Mouse (Mus musculus) T-helper 1 cell (primary cell): Measurements from ENCODE around the gene Jak2.

ENCODE experiments used
- in situ Hi-C: fragments of 300-600 bp; cut with MboI, MseI; formaldehyde crosslinking; loops from one replicate; pipeline ENCODE4 v1.15.1; 2025; ENCODE audit warnings: high pct_unique_total_duplicates

Jak2 gene

DNA sequence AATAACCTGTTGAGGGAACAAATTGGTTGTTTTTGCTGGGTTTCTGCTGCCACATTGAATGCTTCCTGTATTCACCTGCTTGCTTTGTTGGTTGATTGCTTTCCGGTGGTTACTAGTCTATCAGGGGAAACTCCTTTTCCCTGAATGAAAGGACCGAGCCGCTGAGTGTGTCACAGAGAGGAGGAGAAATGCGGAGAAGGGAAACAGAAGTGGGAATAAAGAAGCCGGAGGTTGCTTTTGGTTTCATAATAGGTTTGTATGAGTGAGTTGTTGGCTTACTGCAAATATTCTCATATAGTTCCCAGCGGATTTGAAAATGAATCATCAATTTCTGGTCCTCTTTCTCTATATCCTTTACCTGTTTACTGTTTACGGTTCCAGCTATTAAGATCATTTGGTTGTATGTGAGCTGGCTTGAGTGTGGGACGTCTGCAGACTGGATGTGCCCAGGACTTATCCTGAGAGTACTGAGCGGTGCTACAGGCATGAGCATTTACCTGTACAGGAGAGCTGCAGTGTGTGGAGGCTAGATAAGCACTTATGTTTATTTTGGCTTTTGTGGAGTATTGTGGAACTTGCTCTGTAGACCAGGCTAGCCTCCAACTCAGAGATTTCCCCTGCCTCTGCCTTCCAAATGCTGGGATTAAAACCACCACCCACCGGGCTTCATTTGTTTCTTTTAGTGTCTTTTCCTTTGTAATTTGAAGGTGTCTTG lies 1.4 kb downstream of the Jak2 start:
- in situ Hi-C loops, result no loop called here

DNA sequence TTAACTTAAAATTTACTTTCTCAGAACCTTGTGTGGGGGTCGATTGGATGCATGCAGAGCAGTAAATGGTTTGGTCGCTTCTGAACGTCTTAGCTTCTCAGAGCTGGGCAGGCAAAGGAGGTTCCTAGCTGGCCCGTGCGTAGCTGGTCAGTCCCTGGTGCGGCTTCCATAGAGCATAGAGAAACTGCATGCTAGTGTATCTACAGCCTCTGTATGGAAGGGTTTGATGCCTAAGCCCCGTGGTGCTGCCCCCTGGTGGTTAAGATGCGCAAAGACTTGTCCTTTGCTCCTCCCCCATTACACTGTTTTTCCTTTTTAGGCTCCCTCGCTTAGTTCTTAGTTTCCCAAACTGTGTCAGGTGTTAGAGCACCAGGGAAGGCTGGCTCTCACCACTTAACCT lies 2.1 kb downstream of the Jak2 start:
- in situ Hi-C loops, result no loop called here

DNA sequence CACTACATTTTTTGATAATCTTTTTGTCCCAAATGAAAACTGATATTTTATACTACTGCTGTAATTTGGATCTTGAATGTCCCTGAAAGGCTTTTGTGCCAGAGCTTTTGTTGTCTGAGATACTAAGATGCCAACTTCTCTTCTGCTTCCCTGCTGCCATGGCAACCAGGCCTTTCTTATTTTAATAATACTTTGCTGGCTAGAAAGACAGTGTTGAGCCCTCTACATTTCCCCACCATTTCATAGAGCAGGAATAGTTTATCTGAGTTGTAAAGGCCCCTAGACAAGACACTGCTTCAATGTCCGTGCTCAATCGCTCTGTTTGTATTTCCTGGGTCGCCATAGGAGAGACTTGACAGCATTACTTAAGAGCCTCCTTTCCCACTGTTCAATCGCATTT lies 3.0 kb downstream of the Jak2 start:
- in situ Hi-C loops, result no loop called here

DNA sequence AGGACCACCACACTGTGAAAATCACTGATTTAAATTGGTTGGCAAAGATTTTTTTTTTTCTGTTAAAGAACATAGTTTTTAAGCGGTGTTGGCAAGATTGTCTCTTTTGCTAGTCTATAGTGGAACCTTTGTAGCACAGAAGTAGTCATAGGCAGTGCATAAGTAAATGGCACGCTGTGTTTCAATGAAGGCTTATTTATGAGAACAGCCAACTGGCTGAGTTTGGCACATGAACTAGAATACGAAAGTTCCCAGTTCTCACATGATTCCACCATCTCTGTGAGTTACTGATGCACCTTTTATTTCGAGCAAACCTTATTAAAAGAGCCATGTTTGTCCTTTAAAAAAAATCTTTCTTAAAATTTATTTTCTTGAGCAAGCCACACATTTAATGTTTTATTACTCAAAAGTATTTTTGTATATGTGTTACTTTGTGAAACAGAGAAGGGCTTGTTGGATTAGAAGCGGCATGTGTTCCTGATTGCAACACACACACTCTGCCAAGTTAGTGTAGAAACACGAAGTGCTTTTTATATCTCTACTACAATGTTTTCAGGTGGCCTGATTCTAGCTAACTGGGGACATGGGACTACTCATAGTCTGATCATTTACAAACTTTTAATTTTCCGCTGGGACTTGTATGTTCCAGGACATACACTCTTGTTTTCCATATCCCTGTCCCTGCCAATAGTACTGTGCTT lies 3.8 kb downstream of the Jak2 start:
- in situ Hi-C loops, result no loop called here

DNA sequence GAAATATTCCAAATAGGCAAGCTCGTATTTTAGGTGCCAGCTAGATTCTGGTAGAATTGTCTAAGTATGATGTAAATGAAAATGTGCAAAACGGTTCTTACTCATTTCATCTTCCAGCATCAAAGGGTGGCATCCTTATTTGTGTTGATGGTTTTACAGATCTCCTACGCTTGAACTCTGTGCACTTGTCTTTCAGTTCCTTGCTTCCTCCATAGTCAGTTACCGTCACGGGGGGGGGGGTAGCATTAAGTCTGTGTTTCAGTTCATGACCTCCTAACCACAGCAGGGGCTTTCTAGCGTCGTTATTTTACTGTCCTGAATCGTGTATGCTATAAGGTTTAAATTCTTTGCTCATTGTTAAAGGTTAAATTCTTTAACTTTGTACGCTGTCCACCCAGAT lies 10.0 kb downstream of the Jak2 start:
- in situ Hi-C loops, result no loop called here

DNA sequence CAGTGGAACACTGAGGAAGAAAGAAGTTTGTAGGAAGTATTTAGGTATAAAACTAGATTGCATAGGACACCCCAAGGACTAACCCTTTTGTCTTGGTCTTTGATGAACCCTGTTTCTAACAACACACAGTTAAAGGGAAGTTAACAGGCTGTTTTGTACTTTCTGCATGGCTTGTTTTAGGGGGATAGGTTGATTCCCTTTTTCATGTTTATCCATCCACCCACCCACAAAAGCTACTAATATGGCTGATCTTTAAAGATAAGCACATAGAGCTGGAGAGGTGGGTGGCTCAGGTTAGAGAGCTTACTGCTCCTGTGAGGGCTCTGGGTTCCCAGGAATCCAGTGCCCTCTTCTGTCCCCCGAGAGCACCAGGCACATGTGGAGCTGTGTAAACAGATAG lies 11.9 kb downstream of the Jak2 start:
- in situ Hi-C loops, result no loop called here

DNA sequence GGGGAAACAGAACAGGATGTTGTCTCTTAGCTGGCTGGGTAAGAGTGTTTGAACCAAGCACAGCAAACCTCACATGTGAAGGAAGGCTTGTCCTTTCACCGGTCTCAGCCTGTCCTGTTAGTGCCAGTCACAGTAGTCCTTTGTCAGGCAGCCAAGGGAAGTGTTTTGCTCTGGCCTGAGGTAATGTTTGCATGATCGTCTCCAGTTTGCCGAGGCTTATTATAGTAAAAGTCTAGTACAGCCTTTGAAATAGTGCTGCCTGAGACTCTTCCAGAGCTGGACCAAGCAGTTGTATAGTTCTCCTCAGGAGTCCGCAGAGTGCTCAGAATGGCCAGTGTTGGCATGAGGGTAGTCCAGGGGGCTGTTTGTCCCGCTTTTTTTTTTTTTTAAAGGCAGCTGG lies 13.9 kb downstream of the Jak2 start:
- in situ Hi-C loops, result no loop called here

DNA sequence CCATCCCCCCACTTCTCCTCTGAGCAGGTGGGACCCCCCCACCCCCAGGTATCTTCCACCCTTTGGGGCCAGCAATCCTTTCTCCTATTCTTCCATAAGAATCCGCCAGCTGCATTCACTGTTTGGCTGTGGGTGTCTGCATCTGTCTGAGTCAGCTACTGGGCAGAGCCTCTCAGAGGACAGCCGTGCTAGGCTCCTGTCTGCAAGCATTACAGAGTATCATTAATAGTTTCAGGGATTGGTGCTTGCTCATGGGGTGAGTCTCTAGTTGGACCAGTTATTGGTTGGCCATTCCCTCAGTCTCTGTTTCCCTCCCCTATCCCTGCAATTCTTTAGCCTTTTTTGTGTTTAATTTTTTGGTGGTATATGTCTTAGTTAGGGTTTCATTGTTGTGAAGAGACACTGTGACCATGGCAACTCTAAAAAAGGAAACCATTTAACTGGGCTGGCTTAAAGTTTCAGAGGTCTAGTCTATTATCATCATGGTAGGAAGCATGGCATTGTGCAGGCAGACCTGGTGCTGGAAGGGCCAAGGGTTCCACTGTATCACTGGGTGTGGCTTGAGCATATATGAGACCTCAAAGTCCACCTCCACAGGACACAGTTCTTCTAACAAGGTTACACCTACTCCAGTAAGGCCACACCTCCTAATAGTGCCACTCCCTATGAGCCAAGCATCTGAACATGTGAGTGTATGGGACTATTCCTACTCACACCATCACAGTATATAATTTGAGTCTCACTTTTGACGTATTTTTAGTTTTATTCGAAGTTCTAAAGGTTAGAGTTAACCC lies 15.6 kb downstream of the Jak2 start:
- in situ Hi-C loops, result no loop called here

DNA sequence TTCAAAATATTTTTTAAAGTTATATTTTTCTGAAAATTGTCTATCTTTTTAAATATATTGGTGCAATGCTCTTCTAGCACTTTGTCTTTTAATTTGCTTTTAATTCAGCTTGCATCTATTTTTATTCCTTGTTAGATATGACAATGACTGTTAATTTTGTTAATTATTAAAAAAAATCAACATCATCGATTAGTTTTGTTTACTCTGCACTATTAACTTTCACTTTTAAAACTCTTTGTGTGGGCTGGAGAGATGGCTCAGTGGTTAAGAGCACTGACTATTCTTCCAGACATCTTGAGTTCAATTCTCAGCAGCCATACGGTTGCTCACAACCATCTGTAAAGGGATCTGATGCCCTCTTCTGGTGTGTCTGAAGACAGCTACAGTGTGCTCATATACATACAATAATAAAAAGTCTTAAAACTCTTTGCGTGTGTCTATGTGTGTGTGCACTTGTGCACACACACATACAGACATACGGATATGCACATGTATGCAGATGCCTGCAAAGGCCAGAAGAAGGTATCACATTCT lies 17.2 kb downstream of the Jak2 start:
- in situ Hi-C loops, result no loop called here

DNA sequence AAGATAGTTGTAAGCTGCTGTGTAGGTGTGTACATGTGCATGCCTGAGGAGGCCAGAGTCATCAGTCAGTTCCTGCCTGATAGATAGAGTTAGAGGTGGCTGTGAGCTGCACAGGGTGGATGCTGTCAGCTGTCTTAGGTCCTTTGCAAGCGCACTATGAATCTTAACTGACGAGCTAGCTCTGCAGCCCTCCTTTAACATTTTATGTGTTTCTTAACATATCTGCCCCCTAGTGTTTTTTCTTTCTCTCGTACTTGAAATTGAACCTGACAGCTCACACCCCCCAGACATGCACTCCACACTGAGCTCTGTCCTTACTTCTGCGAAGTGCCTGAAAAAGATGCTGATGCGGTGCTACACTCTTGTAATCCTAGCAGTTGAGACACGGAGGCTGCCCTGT lies 18.6 kb downstream of the Jak2 start:
- in situ Hi-C loops, result no loop called here

DNA sequence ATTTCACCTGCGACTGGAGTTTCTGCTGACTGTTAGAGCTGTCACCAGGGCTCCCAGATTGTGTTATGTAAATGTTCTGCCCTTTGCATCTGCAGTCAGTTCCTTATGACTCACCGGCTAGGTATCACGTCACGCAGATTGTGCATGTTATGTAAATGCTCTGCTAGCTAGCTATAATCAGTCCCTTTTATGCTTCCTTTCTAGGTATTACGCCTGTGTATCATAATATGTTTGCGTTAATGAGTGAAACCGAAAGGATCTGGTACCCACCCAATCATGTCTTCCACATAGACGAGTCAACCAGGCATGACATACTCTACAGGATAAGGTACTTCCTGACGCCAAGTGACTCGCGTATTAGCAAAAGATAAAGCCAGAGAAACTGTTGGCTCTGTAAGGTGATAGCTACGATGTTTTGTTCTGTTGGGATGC lies 19.5 kb downstream of the Jak2 start:
- in situ Hi-C loops, result no loop called here

DNA sequence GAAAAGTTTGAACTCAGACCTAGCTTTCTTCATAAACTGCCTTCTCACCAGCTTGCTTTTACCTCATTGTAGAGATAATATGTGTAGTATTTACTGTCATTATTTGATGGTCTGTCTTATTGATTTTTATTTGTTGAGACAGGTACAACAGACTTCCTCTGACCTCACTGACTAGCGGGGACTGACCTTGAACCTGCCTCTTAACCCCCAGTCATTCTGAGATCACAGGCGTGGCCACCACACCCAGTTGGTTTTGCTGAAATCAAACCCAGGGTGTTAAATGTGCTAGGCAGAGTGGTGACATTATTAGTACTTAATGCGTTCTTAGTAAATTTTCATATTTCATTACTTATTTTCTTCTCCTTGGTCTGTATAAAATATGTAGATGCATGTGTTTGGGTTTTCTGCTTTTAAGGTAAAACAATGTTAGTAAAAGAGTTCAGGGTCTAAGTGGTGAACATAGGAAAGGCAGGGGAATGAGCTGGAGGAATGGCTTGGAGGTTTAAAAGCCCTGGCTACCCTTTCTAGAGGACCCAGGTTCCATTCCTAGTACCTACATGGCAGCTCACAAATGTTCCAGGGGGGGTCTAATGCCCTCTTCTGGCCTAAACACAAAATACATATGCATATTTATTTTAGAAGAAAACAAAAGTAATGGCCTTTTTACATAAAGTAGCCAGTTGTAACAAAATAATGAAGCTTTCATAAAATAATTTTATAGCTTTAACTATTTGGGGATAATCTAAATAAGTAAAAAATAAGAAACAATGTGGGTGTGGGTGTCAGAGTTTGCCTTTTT lies 20.6 kb downstream of the Jak2 start:
- in situ Hi-C loops, result no loop called here

DNA sequence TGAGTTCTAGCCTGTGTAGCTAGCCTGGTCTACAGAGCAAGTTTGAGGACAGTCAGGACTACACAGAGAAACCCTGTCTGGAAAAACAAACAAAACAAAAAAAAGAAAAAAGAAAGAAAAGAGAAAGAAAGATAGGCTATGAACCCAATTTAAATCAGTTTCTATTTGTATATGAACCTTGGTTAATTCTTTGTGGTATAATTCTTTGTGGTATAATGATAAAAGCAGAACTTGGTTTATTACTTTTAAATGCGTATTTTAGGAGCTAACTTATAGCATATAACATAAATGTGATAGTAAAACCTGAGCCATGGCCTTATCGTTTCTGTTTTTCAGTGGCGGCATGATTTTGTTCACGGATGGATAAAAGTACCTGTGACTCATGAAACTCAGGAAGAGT lies 24.8 kb downstream of the Jak2 start:
- in situ Hi-C loops, result no loop called here

DNA sequence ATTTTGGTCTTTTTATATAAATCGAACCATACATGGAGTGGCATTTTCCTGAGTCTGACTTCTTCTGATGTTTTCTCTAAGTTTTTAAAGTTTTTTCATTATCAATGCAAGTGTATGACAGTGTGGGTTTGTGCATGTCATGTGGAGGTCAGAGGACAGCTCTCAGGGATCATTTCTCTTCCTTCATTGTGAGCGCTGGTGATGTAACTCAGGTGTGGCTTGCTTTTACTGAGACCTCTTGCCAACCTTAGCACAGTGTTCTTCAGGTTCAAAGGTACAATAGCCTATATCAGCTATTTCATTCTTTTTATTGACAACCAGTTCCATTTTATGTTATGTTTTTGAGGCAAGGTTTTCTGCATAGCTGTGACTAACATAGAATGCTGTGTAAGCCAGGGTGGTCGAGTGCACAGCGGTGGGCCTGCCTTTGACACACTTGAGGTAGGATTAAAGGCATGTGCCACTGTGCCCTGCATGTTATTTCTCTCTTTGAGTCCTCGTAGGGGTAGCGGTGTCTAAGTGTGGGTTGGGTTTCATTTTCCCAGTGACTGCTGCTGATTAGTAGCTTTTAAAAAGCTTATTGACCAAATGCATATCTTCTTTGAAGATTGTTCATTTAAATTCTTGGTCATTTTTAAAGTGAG lies 27.4 kb downstream of the Jak2 start:
- in situ Hi-C loops, result no loop called here

DNA sequence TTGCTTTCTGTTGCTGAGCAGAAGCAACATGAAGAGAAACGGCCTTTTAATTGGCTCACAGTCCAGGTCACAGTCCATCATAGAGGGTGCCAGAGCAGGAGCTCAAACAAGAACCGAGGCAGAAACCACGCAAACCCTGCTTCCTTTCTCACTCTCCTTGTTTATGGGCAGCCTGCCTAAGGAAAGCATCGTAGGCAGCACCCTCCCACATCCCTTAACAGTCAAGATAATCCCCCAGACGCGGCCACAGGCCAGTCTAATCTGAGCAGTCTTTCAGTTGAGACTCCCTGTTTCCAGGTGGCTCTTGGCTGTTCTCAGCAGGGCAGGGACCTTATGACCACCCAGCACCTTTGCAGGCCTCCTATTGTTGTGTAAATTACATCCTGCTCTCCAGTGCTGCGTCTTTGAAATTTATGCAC lies 33.8 kb downstream of the Jak2 start:
- in situ Hi-C loops, result no loop called here

DNA sequence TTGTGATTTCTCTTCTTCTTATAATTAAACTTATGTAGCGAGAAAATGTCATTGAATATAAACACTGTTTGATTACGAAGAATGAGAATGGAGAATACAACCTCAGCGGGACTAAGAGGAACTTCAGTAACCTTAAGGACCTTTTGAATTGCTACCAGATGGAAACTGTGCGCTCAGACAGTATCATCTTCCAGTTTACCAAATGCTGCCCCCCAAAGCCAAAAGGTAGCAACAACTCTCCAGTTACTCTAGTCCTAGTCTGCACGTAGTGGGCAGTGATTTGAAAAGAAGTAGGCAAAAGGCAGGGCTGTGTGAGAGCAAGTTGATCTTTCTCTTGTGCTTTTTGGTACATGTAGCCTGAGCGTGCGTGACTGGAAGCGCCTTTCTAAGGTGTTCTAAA lies 36.2 kb downstream of the Jak2 start:
- in situ Hi-C loops, result no loop called here

DNA sequence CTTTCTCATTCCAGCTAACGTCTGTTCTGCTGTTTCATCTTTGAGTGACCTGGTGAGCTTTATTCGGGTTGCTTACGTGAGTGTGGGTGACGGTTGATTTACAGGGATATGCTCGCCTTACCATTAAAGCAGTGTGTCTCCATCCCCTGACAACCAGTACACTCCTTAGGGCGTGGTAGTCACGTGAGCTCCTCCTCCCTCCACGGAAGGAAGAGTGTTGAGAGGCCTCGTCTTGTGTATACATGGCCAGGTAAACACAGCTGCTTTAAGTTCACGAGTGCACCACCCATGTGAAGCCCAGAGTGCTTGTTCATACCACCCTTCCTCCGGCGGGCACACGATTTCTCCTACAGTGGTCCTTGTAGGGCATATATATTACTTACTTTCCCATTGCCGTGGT lies 39.9 kb downstream of the Jak2 start:
- in situ Hi-C loops, result no loop called here

DNA sequence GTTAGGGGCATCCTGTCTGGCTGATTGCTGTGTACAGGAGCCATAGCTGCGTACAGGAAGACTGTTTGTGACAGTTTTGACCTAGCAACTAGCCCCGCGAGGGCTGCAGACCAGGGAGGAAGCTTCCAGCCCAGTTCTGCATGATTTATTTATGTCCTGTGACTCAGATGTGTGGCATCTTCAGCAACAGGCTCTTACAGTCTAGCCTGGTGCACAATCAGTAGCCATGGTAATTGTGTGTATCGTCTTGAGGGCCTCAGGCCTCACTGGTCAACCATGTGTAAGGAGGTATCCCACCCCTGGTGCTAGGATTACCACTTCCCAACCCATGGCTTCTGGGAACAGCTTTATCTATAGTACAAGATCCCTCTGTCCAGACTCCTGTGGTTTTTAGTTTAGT lies 40.9 kb downstream of the Jak2 start:
- in situ Hi-C loops, result no loop called here

DNA sequence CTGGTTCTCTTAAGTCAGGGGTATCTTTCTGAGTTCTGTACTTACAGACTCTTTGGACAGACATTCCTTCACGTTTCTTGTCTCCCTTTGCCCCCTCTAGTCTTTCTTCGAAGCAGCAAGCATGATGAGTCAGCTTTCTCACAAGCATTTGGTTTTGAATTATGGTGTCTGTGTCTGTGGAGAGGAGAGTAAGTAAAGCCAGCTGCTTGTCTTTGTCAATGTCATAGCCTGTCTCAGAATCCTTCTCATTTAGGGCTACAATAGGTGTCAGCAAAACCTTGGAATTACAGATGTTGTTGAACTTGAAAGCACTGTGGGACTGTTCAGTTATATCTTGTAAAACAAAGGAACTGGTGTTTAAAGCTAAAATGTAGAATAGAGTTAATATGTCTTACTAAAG lies 43.1 kb downstream of the Jak2 start:
- in situ Hi-C loops, result no loop called here

DNA sequence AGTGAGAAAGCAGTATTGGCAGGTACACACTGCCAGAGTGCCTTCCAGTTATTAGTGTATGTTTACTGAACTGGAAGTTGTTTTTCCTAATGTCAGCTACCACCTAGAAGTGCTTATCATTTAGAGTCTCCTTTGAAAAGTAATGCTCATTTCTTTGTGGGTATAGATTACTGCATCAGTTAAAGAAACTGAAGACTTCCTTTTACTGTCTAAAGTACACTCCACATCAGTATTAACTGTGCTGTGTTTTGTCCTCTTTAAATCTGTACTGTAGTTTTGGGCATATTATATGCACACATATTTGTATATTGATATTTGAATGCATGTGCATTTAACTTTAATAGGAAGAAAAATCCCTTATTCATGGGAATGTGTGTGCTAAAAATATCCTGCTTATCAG lies 44.5 kb downstream of the Jak2 start:
- in situ Hi-C loops, result no loop called here

DNA sequence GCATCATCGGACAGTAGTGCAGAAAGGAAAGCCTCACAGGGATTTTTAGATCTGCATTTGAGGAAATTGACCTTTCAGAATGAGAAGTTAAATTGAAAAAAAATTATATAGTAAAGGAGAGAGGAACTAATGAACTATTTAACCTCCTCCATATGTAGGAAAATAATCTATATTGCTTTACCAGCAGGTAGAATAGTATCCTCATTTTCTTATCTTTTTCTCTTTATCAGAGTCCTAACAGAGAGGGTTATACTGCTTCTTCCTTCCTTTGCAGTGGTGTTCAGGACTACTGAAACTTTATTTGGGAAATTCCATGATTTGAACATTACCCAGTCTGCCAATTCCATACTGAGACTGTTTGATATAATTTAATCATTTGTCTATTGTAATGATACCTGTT lies 45.7 kb downstream of the Jak2 start:
- in situ Hi-C loops, result no loop called here
